Mouse (Mus musculus) thymus, adult 2 months (tissue): ENCODE measurements around the gene Lnpep.

Source experiments
- CTCF ChIP-seq: fragments of 200-500 bp; IDR thresholded peaks from 2 replicates; pipeline ENCODE4 v1.5.1; 2012; ENCODE audit warnings: mild to moderate bottlenecking, control low read depth, low read length, moderate library complexity, borderline replicate concordance; ENCODE audit not compliant: control insufficient read depth, poor library complexity, insufficient read depth; ENCODE audit errors: extremely low read depth
- POLR2A ChIP-seq: fragments of 200-500 bp; IDR thresholded peaks from 2 replicates; pipeline ENCODE4 v1.6.1; 2012; ENCODE audit warnings: mild to moderate bottlenecking, low read length, control low read depth, moderate library complexity; ENCODE audit not compliant: control insufficient read depth, poor library complexity, insufficient read depth; ENCODE audit errors: extremely low read depth

GRCm38 (mm10) chr17:17567071-17567470 is 57.8 kb downstream of the Lnpep start:
- TF ChIP-seq POLR2A, result no peak
- no peak for TF ChIP-seq CTCF
